Mouse (Mus musculus) kidney, adult 8-10 months (tissue): Measurements from ENCODE around the gene Gm42715.
A peak's percentile ranks its signal among the peaks of the same experiment; 100 is the strongest.

Experiments
- DNase-seq, 2 experiments: peaks; one replicate each; pipeline ENCODE4 v3.0.0; 2022

Gm42715 gene

GRCm38 (mm10) chr7:127587196-127587595 lies 67.8 kb downstream of the Gm42715 start:
- DNase-seq: no peak

- DNase-seq: peak; percentile 97 to 99
Measured at GRCm38 (mm10) chr7:127588011-127588871, 68.9 kb downstream of the Gm42715 start, which contains the start of the genes Ccdc189 and Rnf40. Gene Ccdc189, minus strand, starts transcription at chr7:127588595. Gene Rnf40, plus strand, starts transcription at chr7:127588767.

GRCm38 (mm10) chr7:127588901-127589300 lies 69.5 kb downstream of the Gm42715 start:
- no peak for DNase-seq

DNA sequence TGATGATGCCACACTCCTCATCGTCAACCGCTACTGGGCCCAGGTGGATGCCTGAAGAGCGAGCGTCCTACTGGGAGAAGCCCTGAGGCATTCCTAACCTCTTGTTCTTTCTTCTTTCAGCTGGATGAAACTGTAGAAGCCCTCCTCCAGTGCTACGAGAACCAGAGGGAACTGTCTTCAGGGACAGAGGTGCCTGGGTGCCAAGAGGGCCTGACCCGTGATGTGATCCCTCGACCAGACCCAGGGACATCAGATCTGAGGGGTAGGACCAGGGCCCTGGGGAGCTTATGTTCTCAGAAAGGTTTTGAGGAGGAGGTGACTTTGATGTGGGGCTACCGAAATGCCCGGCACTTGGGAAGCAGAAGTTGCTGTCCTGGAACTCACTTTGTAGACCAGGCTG lies 70.3 kb downstream of the Gm42715 start:
- no peak for DNase-seq

DNA sequence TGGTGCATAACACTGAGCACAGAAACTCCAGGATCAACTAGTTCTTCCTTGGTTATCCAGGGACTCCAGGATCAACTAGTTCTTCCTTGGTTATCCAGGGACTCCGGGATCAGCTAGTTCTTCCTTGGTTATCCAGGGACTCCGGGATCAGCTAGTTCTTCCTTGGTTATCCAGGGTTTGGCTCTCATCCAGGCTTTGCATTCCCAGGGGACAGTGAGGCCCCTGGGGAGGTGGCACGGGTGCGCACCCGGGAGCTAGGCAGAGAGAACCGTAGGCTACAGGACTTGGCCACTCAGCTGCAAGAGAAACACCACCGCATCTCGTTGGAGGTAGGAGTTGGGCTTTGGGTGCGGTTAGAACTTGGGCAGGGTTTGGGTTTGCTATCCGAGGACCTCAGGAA lies 71.7 kb downstream of the Gm42715 start:
- DNase-seq: no peak

- no peak for DNase-seq
Measured at GRCm38 (mm10) chr7:127592575-127592974, 73.2 kb downstream of the Gm42715 start.

- DNase-seq: no peak
Measured at GRCm38 (mm10) chr7:127596747-127597146, 77.4 kb downstream of the Gm42715 start.

- no peak for DNase-seq
Measured at GRCm38 (mm10) chr7:127600612-127601011, 81.2 kb downstream of the Gm42715 start.

GRCm38 (mm10) chr7:127601735-127602134 lies 82.4 kb downstream of the Gm42715 start:
- DNase-seq: no peak

GRCm38 (mm10) chr7:127602903-127603302 lies 83.5 kb downstream of the Gm42715 start:
- no peak for DNase-seq

GRCm38 (mm10) chr7:127604256-127604655 lies 84.9 kb downstream of the Gm42715 start:
- no peak for DNase-seq

DNA sequence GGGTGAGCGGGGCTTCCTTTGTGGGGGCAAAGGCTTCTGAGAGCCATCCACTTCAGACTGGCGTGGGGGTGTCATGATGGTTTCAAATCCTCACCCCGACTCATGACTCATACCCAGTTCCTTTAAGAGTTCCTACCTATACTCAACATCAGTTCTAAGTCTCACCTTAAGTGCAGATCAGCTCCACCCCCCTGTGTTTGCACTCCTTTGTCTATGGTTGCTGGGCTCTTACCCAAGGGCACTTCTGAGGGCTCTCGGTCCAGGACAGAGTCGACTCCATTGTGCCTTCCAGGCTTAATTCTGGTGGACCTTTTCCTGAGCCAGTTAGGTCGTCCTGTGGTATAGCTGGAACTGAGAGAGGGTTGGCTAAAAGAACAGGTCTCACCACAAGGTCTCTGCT lies 87.8 kb downstream of the Gm42715 start:
- no peak for DNase-seq

- no peak for DNase-seq
Measured at GRCm38 (mm10) chr7:127611011-127611410, 91.6 kb downstream of the Gm42715 start.

- no peak for DNase-seq
Measured at GRCm38 (mm10) chr7:127611561-127611960, 92.2 kb downstream of the Gm42715 start.

DNA sequence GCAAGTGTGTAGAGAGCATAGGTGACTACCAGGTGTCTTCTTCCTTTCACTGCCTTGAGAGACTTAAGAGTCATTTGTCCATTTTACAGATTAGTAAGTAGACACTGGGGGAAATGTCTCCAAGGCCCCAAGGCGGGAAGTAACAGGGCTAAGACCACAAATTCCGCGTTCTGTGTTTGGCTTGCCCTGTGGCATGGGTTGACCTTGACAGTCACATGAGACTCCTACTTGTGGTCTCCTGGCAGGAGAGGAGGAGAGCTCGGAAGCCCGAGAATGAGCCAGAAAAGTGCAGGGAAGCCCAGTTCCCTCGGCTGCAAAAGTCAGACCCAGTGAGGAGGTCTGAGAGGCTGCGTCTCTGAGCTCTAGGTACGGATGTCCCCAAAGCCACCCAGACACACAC lies 94.1 kb downstream of the Gm42715 start:
- DNase-seq: peak in 1 of 2 experiments; percentile 38

- peak in 1 of 2 experiments; percentile 36 for DNase-seq
Measured at GRCm38 (mm10) chr7:127614091-127614490, 94.7 kb downstream of the Gm42715 start.

DNA sequence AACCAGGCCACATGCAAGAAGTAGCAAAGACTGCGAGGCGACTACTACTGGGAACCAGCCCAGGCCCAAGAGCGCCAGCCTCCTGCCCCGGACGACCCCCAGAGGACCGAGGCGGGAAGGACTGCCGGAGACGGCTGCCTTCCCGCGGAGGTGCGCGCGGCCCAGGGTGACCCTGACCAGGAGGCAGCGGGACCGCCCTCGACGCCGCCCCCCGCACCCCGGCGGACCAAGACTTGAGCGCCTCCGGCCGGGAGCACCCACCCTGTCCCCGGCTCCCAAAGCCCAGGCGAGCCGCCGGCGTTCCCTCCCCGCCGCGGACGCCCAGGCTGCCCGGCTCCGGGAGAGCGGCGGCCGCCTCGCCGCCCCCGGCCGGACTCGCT lies 95.1 kb downstream of the Gm42715 start:
- DNase-seq: peak; percentile 61 to 69

DNA sequence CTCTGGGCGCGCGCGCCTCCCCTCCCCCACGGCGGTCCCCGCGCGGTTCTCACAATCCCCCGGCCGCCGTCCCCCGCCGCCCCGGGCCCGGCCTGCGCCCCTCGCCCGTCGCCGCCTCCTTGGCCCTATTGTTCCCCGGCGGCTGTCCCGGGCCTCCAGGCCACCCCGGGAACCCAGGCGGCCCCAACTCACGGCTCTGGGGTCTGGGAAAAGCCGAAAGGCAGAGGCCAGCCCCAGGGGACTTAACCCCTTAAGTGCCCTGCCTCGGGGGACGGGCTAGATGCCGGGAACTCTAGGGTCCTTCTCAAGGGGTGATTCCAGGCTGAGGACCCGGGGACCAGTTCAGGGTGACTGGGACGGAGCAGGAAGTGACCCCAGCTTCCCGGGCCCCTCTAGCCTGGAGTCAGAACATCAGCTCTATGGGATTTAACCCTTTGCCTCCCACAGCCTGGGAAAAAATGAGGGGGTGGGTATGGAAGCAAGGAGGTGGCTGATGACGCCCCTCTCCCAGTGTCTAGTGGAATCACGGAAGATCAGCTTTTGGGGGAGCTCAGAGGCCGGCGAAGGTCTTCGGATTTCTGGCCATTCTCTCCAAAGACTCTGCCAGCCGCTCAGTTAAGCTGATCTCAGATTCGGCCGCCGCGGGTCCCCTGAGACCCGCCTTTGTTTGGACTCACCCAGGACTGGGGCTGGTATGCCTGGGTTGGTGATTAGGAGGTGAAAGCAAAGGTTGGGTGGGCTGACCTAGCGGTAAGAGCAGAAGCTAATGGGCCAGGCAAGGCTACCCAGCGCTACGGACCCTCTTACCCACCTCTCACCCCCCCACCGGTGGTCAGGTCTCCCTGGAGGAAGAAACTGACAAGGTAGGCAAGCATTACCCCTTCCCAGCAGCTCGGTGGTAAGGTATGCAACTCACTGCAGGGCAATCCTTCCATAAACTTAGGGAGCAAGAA lies 95.8 kb downstream of the Gm42715 start, which contains the start of gene Zfp629:
Zfp629 (minus strand) TSS at position 907 of the 953 bp plus-strand sequence.
- peak; percentile 69 to 73 for DNase-seq

GRCm38 (mm10) chr7:127616336-127616735 lies 97.0 kb downstream of the Gm42715 start:
- DNase-seq: no peak
